17 mouse cellular contexts compared by ENCODE assay signal in the genomic region with DNA sequence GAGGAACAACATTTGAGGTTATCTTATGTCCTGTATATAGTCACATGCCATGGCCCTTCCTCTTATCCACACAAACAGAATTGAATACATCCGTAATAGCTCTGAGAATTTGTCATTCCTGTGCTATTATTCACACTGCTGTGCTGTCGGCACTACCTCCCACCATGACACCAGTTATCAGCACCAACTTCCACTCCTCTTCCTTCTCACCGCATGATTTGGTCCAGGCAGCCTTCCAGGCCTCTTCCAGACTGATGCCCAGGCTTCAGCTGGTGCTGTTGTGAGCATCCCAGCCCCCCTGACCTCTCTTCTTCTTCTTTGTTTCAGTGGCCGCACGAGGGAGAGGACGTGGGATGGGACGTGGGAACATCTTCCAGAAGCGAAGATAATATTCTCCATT. TPM values are rescaled to one million over a fixed set of nuclear protein-coding genes. Genes with fewer than 3 reads are reported as not detected.
A peak's percentile ranks its signal among the peaks of the same experiment; 100 is the strongest.
DNase-seq lines count a peak whose midpoint lies in the region; ATAC-seq and TF ChIP-seq lines count a peak whose summit lies in the region.
"Had no signal": no experiment of that assay in that cellular context is flagged by ENCODE, and none has a peak within 500 bp of the region (broad histone marks: within the 10 kb centered on the region; RNA-seq: fewer than 3 reads in every experiment).

No protein-coding gene starts in this region.

- no peaks in the 10 kb centered on the region for H3K4me1 ChIP-seq in liver, postnatal 0 days (ENCODE audit: insufficient read depth)
- no peaks in the 10 kb centered on the region for H3K4me1 ChIP-seq in liver, embryonic 11.5 days (replicated peaks; ENCODE audit: control insufficient read depth, insufficient read depth, low read length)
- H3K4me1 ChIP-seq: embryonic facial prominence, embryonic 13.5 days had no signal

- no peak overlapping the region for H3K9ac ChIP-seq in liver, postnatal 0 days (replicated peaks)
- no peak overlapping the region for H3K9ac ChIP-seq in liver, embryonic 11.5 days (ENCODE audit: low read depth, low read length)
- H3K9ac ChIP-seq: embryonic facial prominence, embryonic 13.5 days had no signal

- H3K9me3 ChIP-seq in liver, postnatal 0 days (ENCODE audit: low read length), result no peaks in the 10 kb centered on the region
- H3K9me3 ChIP-seq in liver, embryonic 11.5 days (ENCODE audit: control insufficient read depth, low read length), result no peaks in the 10 kb centered on the region
- H3K9me3 ChIP-seq: embryonic facial prominence, embryonic 13.5 days had no signal

- intact Hi-C loops in heart, postnatal 14 days (cut with DNase I), result no loop called here

- no peak for TF ChIP-seq EP300 in liver, postnatal 0 days (IDR thresholded peaks at IDR 0.05; ENCODE audit: low read depth)

- peaks cover 33% of the 10 kb centered on the region for H3K36me3 ChIP-seq in liver, postnatal 0 days (replicated peaks; ENCODE audit: insufficient read depth, low read length)
- peaks cover 38% of the 10 kb centered on the region for H3K36me3 ChIP-seq in liver, embryonic 11.5 days (ENCODE audit: control insufficient read depth, insufficient read depth, low read length)

- no peak overlapping the region for H3K4me3 ChIP-seq in liver, postnatal 0 days (ENCODE audit: low read depth, low read length)
- no peak overlapping the region for H3K4me3 ChIP-seq in liver, embryonic 11.5 days (ENCODE audit: low read depth, low read length)
- H3K4me3 ChIP-seq: embryonic facial prominence, embryonic 13.5 days; megakaryocyte, embryonic 14.5 days had no signal

- no peak overlapping the region for H3K27ac ChIP-seq in liver, postnatal 0 days (ENCODE audit: low read depth)
- H3K27ac ChIP-seq in liver, embryonic 11.5 days (ENCODE audit: low read depth, low read length), result no peak overlapping the region
- H3K27ac ChIP-seq: embryonic facial prominence, embryonic 13.5 days had no signal

- no peak for TF ChIP-seq CTCF in liver, postnatal 0 days (IDR thresholded peaks at IDR 0.05; ENCODE audit: low read depth)

- no peak overlapping the region for H3K4me2 ChIP-seq in liver, postnatal 0 days (ENCODE audit: low read depth, low read length)
- no peak overlapping the region for H3K4me2 ChIP-seq in liver, embryonic 11.5 days
- H3K4me2 ChIP-seq: embryonic facial prominence, embryonic 13.5 days had no signal

- H3K27me3 ChIP-seq in liver, postnatal 0 days (ENCODE audit: insufficient read depth, low read length), result no peaks in the 10 kb centered on the region
- no peaks in the 10 kb centered on the region for H3K27me3 ChIP-seq in liver, embryonic 11.5 days (replicated peaks; ENCODE audit: control insufficient read depth, insufficient read depth, low read length)
- H3K27me3 ChIP-seq: embryonic facial prominence, embryonic 13.5 days had no signal

- WGBS in liver, postnatal 0 days (ENCODE audit: insufficient replicate concordance), result 85% methylated on average over 8 of the region's 8 CpGs
- WGBS in liver, embryonic 11.5 days, result 84% methylated on average over 8 of the region's 8 CpGs

- 0 out of 2 replicates have a peak, but pooled peaks have one; percentile 18 for ATAC-seq in frontal cortex, adult (ENCODE audit: low TSS enrichment)
- ATAC-seq in liver, postnatal 0 days, result peak; percentile 50; the same call in 1 of the 2 replicates
- no peak for ATAC-seq in liver, embryonic 11.5 days (replicated peaks; ENCODE audit: low FRiP score)
- ATAC-seq: midbrain, embryonic 16.5 days had no signal

- no peak for DNase-seq in frontal cortex, adult 2 months (ENCODE audit: extremely low spot score in 1 of 2, low spot score in 1 of 2)
- DNase-seq in liver, postnatal 0 days, result no peak
- DNase-seq in liver, embryonic 11.5 days (ENCODE audit: low spot score), result no peak
- DNase-seq in brain, adult 2 months (ENCODE audit: low read depth, low spot score), result peak; percentile 38
- peak; percentile 39 to 49 for DNase-seq in heart, postnatal 14 days
- no peak for DNase-seq in ovary, postnatal 14 days (ENCODE audit: low spot score)
- DNase-seq: adrenal gland, postnatal 36 days; gastrocnemius, postnatal 10 days; kidney, adult 8-10 months; kidney, postnatal 36 days had no signal

RNA-seq across cellular contexts. Expression of gene Gucd1, which starts 17.2 kb away (rescaled TPM):
- polyA plus RNA-seq in frontal cortex, adult 2 months (2012; rRNA removed), result 15.9 and 17.2 TPM in 2 replicates
- polyA plus RNA-seq in liver, postnatal 0 days (2015; fragmentation: Nextera tagmentation; extraction: Ambion mirVana), result 45.2 and 45.6 TPM in 2 replicates
- polyA plus RNA-seq in liver, embryonic 11.5 days (2014; fragmentation: Nextera tagmentation; extraction: Ambion mirVana), result 44.5 and 48.8 TPM in 2 replicates
- 10 to 100 TPM; 43.8 to 45.5 TPM for total RNA-seq in heart, postnatal 14 days (2021)

RNA-seq across cellular contexts. Expression of gene Snrpd3, which starts 17.6 kb away (rescaled TPM):
- 33.8 and 34.6 TPM in 2 replicates for polyA plus RNA-seq in frontal cortex, adult 2 months (2012; rRNA removed)
- 51.9 and 58.8 TPM in 2 replicates for polyA plus RNA-seq in liver, postnatal 0 days (2015; fragmentation: Nextera tagmentation; extraction: Ambion mirVana)
- 272 and 328 TPM in 2 replicates for polyA plus RNA-seq in liver, embryonic 11.5 days (2014; fragmentation: Nextera tagmentation; extraction: Ambion mirVana)
- 10 to 100 TPM; 56.0 to 68.3 TPM for total RNA-seq in heart, postnatal 14 days (2021)

RNA-seq across cellular contexts. Expression of gene Lrrc75b, which starts 25.2 kb away (rescaled TPM):
- polyA plus RNA-seq in frontal cortex, adult 2 months (2012; rRNA removed), result 8.4 and 8.7 TPM in 2 replicates
- polyA plus RNA-seq in liver, postnatal 0 days (2015; fragmentation: Nextera tagmentation; extraction: Ambion mirVana), result 0.05 and 0.06 TPM in 2 replicates
- polyA plus RNA-seq in liver, embryonic 11.5 days (2014; fragmentation: Nextera tagmentation; extraction: Ambion mirVana), result 0.48 and 0.52 TPM in 2 replicates
- total RNA-seq in heart, postnatal 14 days (2021), result 1 to 10 TPM; 1.3 to 1.5 TPM
- polyA plus RNA-seq: liver, adult 2 months had no signal

RNA-seq across cellular contexts. Expression of gene Ggt1, which starts 26.5 kb away (rescaled TPM):
- 4.2 and 4.8 TPM in 2 replicates for polyA plus RNA-seq in frontal cortex, adult 2 months (2012; rRNA removed)
- polyA plus RNA-seq in liver, postnatal 0 days (2015; fragmentation: Nextera tagmentation; extraction: Ambion mirVana), result 27.4 and 28.6 TPM in 2 replicates
- 4.2 and 4.9 TPM in 2 replicates for polyA plus RNA-seq in liver, embryonic 11.5 days (2014; fragmentation: Nextera tagmentation; extraction: Ambion mirVana)
- not detected for total RNA-seq in heart, postnatal 14 days (2021)
- total RNA-seq: adrenal gland, postnatal 36 days; heart, postnatal 10 days had no signal

RNA-seq across cellular contexts. Expression of gene Ggt5, which starts 54.2 kb away (rescaled TPM):
- 3.2 and 4.7 TPM in 2 replicates for polyA plus RNA-seq in frontal cortex, adult 2 months (2012; rRNA removed)
- 0.81 and 1.4 TPM in 2 replicates for polyA plus RNA-seq in liver, postnatal 0 days (2015; fragmentation: Nextera tagmentation; extraction: Ambion mirVana)
- polyA plus RNA-seq in liver, embryonic 11.5 days (2014; fragmentation: Nextera tagmentation; extraction: Ambion mirVana), result 0.52 and 1.2 TPM in 2 replicates
- 10 to 100 TPM in 1 of 2 experiments, 1 to 10 TPM in 1; 8.3 to 10.7 TPM for total RNA-seq in heart, postnatal 14 days (2021)
- polyA plus RNA-seq: C2C12 had no signal

Comparison
In these comparisons a context has a peak if more than half of its experiments do, and no peak if none do; other contexts are left out.
1. DNase-seq: peak in brain, adult 2 months (single experiment) and heart, postnatal 14 days (2 of 2); none in frontal cortex, adult 2 months (0 of 2), liver, postnatal 0 days (single experiment), liver, embryonic 11.5 days (single experiment) and ovary, postnatal 14 days (single experiment).